Mouse (Mus musculus): ENCODE data around the gene Gm17581. TPM values are rescaled to one million over a fixed set of nuclear protein-coding genes. Genes with fewer than 3 reads are reported as not detected.

Gm17581 gene
- polyA plus RNA-seq (2012; fragmentation: generic; extraction: Trizol): not detected

DNA sequence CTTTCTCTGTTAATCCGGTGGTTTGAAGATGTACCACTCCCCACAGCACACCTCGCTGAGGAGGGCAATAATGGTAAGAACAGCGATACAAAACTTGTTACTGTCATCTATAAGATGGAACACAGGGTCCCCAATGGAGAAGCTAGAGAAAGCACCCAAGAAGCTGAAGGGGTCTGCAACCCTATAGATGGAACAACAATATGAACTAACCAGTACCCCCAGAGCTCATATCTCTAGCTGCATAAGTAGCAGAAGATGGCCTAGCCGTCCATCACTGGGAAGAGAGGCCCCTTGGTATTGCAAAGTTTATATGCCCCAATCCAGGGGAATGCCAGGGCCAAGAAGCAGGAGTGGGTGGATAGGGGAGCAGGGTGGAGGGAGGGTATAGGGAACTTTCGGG, at the start of gene Gm17581:
Gene Gm17581 (minus strand): TSS at position 101 of the 400 bp plus-strand sequence.

DNA sequence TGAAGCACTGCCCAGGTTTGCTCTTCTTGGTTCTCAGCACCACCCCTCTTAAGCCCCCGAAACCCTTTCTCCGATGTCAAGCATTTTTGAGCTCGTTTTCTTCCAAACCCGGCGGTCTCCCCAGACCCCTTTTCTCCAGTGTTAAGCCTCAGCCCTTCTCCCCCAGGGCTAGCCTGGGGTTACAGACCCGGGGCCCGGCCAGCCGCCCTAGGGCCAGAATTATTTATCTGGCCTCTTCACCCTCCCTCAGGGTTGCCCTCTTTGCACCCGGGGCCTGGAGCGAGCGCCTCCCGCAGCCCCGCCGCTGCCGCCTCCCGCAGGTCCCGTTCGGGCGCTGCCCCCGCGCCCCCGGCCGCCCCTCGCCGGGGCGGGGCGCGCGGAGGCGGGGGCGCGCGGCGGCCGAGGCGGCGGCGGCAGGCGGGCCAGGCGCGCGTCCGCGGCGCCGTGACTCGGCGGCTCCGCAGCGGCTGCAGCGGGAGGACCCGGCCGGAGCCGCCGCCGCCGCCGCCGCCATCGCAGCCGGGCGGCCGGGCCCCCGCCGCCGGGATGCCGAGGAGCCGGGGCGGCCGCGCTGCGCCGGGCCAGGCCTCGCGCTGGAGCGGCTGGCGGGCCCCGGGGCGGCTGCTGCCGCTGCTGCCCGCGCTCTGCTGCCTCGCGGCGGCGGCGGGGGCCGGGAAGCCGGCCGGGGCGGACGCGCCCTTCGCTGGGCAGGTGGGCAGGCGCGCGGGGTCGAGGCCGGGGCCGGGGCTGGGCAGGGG, 39.4 kb upstream of the Gm17581 start, which contains the start of gene Mmp24:
Gene Mmp24 (plus strand): TSS at position 416 of the 758 bp plus-strand sequence.

DNA sequence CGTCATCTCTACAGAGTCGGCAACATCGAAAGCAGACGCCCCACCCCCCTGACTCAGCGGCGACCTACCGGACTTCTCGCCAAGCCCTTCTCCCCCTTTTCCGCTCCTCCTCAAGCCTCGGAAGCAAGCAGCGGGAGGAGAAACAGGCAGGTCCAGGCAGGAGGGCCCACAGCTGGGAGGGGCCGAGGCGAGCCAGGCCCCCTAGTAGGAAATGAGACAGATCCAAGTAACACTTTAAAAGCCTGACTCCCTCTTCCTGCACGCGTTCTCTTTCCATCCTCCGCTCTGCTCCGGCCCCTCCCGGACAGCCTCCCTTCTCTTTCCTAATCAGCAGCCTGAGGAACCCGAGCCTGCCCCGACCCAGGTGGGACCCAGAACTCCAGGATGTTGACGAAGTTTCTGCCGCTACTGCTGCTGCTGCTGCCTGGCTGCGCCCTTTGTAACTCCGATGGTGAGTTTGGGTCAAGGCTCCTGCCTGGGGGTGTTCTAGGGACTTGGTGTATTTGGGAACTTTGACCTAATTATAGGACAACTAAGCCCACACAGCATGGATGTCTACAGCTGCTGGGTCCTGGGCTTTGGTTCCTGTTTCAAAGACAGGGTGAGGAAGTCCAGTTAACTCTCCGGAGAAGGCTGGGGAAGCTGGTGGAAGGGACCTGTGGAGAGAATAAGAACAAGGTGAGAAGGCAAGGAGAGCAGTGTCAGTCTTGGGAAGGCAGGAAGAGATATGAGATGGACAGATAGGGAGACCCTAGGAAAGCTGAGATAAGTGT, 15.5 kb upstream of the Gm17581 start, which contains the start of gene Procr:
Gene Procr (plus strand): TSS at position 104 of the 773 bp plus-strand sequence.

DNA sequence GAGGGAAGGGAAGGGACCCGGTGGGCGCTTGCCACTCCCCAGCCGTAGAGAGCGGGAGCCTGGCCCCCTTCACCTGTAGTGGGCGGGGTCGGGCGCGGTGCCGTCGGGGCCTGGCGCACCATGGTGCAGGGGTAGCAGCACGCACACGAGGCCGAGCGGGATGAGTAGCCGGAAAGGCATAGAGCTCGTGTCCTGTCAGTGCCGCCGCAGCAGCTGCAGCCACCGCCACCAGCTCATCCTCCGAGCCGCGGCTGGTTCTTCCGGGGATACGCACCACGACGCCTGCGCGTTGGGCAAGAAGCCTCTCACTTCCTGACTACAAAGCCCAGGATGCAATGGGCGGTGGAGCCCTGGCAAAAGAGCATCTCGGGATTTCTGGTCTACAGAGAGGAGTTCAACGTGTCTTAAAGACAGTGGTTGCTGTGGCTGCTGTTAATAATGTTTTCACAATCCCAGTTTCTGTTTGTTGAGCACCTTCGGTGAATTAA, 6.5 kb downstream of the Gm17581 start, which contains the start of gene Edem2:
Gene Edem2 (minus strand): TSS at position 318 of the 488 bp plus-strand sequence.

DNA sequence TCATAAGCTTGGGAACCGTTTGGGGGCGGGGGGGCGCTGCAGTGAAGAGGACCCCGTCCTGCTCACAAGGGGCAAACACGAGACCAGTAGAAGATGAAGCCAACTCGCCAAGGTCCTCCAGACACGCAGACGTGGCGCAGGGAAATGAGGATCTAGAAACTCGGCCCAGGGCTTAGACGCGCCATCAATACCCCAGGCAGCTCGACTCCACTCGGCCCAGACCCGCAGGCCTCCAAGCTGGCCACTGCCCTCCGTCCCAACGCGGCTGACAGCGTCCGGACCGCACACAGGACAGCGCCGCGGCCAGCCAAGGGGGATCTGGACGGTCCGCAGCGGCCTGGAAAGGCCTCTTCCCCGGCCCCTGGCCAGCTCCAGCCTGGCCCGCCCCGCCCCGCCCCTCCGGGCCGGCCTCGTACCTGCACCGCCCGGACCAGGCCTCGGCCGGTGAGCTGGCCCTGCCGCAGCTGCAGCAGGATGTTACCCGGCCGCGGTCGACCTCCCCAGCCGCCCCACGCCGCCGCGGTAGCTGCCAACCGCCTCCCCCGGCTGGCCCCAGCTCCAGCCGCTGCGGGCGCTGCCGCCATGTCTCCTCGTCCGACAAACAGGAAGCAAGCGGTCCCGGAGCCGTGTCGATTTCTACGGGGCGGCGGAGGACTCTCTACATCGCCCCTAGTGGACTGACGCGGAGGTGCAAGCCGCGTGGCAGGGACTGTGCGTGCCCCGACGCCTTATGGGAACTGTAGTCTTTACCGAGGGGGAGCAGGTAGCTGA, 43.8 kb downstream of the Gm17581 start, which contains the start of gene Trpc4ap:
Gene Trpc4ap (minus strand): TSS at position 662 of the 771 bp plus-strand sequence.

Other genes with a start within 250 kb of the Gm17581 start
- 1 to 10 TPM; 2.1 to 7.1 TPM for gene Acss2, start 217.9 kb downstream of the Gm17581 start, polyA plus RNA-seq (2012; fragmentation: generic; extraction: Trizol)
- 1 to 10 TPM in 1 of 2 experiments, under 1 TPM in 1; 0.14 to 1.5 TPM for gene Ggt7, start 217.6 kb downstream of the Gm17581 start, polyA plus RNA-seq (2012; fragmentation: generic; extraction: Trizol)
- gene Gss, start 143.1 kb downstream of the Gm17581 start, polyA plus RNA-seq (2012; fragmentation: generic; extraction: Trizol): 10 to 100 TPM; 28.2 to 38.3 TPM
- under 1 TPM; 0.02 to 0.12 TPM for gene Myh7b, start 124.7 kb downstream of the Gm17581 start, polyA plus RNA-seq (2012; fragmentation: generic; extraction: Trizol)
- 100 to 1,000 TPM in 1 of 2 experiments, 10 to 100 TPM in 1; 43.1 to 143 TPM for gene Trpc4ap, start 43.5 kb downstream of the Gm17581 start, polyA plus RNA-seq (2012; fragmentation: generic; extraction: Trizol)
- gene Edem2, start 6.4 kb downstream of the Gm17581 start, polyA plus RNA-seq (2012; fragmentation: generic; extraction: Trizol): 10 to 100 TPM; 17.7 to 35.3 TPM
- 1 to 10 TPM; 4.4 to 7.8 TPM for gene Procr, start 15.3 kb upstream of the Gm17581 start, polyA plus RNA-seq (2012; fragmentation: generic; extraction: Trizol)
- under 1 TPM; 0.11 to 0.15 TPM for gene Mmp24, start 39.5 kb upstream of the Gm17581 start, polyA plus RNA-seq (2012; fragmentation: generic; extraction: Trizol)
- gene BC029722, start 83.6 kb upstream of the Gm17581 start, polyA plus RNA-seq (2012; fragmentation: generic; extraction: Trizol): 10 to 100 TPM; 42.7 to 60.4 TPM
- gene Eif6, start 91.1 kb upstream of the Gm17581 start, polyA plus RNA-seq (2012; fragmentation: generic; extraction: Trizol): 100 to 1,000 TPM; 140 to 603 TPM
- under 1 TPM in 1 of 2 experiments, not detected in 1; 0.01 TPM for gene Fam83c, start 99.0 kb upstream of the Gm17581 start, polyA plus RNA-seq (2012; fragmentation: generic; extraction: Trizol)
- gene Uqcc1, start 194.4 kb upstream of the Gm17581 start, polyA plus RNA-seq (2012; fragmentation: generic; extraction: Trizol): 10 to 100 TPM; 10.3 to 24.6 TPM
- gene Gm15557, start 204.9 kb upstream of the Gm17581 start, polyA plus RNA-seq (2012; fragmentation: generic; extraction: Trizol): under 1 TPM in 1 of 2 experiments, not detected in 1; 0.07 TPM
- gene Gdf5, start 209.5 kb upstream of the Gm17581 start, polyA plus RNA-seq (2012; fragmentation: generic; extraction: Trizol): under 1 TPM; 0.01 to 0.02 TPM
- 10 to 100 TPM in 1 of 2 experiments, 1 to 10 TPM in 1; 3.8 to 12.5 TPM for gene Cep250, start 220.6 kb upstream of the Gm17581 start, polyA plus RNA-seq (2012; fragmentation: generic; extraction: Trizol)

Data from C3H10T1/2 (cell line).